Mouse (Mus musculus) erythroblast, embryonic 14.5 days (primary cell): Measurements from ENCODE around the gene Rhot2. TPM values are rescaled to one million over a fixed set of nuclear protein-coding genes. Genes with fewer than 3 reads are reported as not detected.
"Not testable (repeated sequence)": the region's sequence is repeated elsewhere in the genome, so short reads cannot be mapped to it uniquely, and the experiment has no call there.

Experiments used
- H3K27me3 ChIP-seq: 2 replicates; pipeline ENCODE4 v1.6.1; 2012; ENCODE audit warnings: inconsistent platforms; ENCODE audit not compliant: control insufficient read depth
- H3K36me3 ChIP-seq: 2 replicates; pipeline ENCODE4 v1.6.1; 2012; ENCODE audit warnings: mild to moderate bottlenecking, inconsistent platforms; ENCODE audit not compliant: control insufficient read depth
- H3K4me1 ChIP-seq: 2 replicates; pipeline ENCODE4 v1.6.1; 2012; ENCODE audit warnings: inconsistent platforms; ENCODE audit not compliant: control insufficient read depth
- H3K4me3 ChIP-seq: replicated peaks from 2 replicates; pipeline ENCODE3; 2012; ENCODE audit warnings: moderate library complexity, mild to moderate bottlenecking, inconsistent platforms
- H3K9me3 ChIP-seq: 2 replicates; pipeline ENCODE4 v1.6.1; 2012; ENCODE audit warnings: low read length, inconsistent platforms, mixed read lengths; ENCODE audit not compliant: control insufficient read depth
- GATA1 ChIP-seq: IDR thresholded peaks from 2 replicates; pipeline ENCODE4 v1.6.1; 2012; ENCODE audit warnings: low read length, inconsistent platforms, mixed read lengths
- TAL1 ChIP-seq: IDR thresholded peaks from 3 replicates; pipeline ENCODE4 v1.6.1; 2012; ENCODE audit warnings: low read length, inconsistent platforms, mixed read lengths
- polyA plus RNA-seq: library from polyadenylated mRNA; stranded (reverse); fragments of >175 nt; gene quantifications from 2 replicates; pipeline ENCODE4 v1.2.3, GENCODE M21; 2012

The Rhot2 gene
- polyA plus RNA-seq, 1 experiment: 19.8 TPM

DNA sequence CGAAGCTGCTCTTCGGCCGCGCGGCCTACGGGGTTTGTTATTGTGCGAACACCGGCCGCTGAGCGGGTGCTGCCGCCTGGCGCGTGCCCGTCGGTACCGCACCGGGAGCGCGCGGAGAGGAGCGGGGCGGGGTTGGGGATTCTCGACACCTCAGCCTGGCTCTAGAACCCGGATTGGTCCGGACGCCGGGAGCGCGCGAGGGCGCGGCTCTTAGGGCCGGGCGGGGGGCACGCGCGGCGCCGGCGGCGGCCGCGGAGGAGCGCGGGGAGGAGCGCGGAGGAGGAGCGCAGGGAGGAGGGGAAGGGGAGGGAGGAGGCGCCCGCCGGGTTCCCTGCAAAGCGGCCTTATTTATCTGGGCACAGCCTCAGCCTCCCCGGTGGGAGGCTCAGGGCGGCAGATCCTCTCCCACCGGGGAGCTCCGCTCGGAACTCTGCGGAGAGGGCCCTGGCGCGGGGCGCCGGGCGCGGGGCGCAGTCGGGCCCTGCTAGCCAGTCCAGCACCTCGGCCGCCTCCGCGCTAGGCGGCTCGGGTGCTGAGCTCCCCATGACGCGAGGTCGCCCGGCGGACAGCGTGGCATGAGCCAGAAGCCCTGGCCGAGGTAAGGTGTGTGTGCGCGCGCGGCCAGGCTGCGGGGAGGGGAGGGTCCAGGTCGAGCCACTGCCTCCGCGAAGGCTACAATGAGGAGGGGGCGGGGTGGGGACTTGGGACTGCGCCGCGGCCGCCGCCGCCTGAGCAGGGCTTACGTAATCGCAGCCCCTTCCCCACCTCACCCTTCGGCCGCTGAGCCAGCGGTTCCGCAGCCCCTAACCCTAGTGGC lies 35.7 kb downstream of the Rhot2 start, which contains the start of gene Fbxl16:
Gene Fbxl16 (plus strand): TSS at position 297 of the 817 bp plus-strand sequence.
- H3K9me3 ChIP-seq: peaks cover 4% of the 10 kb centered on the region; the same call in 1 of the 2 replicates
- peaks cover 11% of the 10 kb centered on the region for H3K4me1 ChIP-seq
- peak within 1 kb of the TSS; percentile 28 for H3K4me3 ChIP-seq
- no peaks in the 10 kb centered on the region for H3K36me3 ChIP-seq
- TF ChIP-seq GATA1 (no peak), TAL1 (no peak)
- H3K27me3 ChIP-seq: peaks cover 81% of the 10 kb centered on the region

DNA sequence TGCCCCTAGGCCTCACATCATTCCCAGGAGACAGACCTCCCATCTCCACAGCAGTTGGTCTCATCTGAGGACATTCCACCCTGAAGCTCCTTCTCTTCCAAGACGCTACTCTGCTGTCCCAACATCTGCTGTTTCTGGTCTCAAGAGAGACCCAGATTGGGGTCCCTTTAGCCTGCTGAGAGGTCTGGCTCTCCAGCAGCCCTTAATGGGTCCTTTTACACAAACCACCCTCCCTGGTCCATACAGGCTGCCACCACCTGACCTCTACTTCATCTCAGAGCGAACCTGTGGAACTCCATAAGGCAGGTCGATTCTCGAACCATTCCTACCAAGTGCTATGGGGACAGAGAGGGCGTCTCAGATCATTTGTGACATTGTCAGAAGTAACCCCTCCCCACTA lies 36.6 kb downstream of the Rhot2 start:
- no peak for TF ChIP-seq GATA1
- no peak for TF ChIP-seq TAL1
- Histone ChIP-seq H3K4me1 (peaks cover 11% of the 10 kb centered on the region), H3K27me3 (peaks cover 82% of the 10 kb centered on the region), H3K4me3 (no peak overlapping the region), H3K9me3 (peaks cover 4% of the 10 kb centered on the region; the same call in 1 of the 2 replicates), H3K36me3 (no peaks in the 10 kb centered on the region)

DNA sequence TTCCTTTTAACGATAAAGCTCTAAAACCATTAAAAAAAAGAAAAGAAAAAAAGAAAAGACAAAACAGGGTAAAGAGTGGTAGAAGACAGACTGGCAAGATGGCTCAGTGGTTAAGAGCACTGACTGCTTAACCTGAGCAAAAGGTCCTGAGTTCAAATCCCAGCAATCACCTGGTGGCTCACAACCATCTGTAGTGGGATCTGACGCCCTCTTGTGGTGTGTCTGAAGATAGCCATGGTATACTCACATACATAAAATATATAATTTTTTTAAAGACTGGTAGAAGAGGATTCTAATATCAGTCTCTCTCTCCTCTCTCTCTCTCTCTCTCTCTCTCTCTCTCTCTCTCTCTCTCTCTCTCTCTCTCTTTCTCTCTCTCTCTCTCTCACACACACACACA lies 37.2 kb downstream of the Rhot2 start:
- H3K27me3 ChIP-seq: peaks cover 81% of the 10 kb centered on the region

DNA sequence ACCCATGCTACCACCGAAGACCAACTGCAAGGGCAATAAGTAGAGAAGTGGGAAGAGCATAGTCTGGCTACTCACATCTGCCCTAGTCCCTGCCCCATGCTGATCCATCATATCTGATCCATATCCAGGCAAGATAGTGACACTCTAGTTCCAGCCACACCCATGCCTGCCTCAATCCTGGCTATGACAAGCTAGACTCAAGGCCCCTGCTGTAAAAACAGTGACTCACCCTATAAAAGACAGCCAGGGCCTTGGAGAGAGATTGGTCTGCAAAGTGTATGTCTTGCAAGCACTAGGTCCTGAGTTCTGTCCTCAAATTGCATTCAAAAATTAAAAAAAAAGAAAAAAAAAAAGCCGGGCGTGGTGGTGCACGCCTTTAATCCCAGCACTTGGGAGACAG lies 38.1 kb downstream of the Rhot2 start:
- no peak overlapping the region for H3K4me3 ChIP-seq
- TF ChIP-seq TAL1 (no peak), GATA1 (no peak)
- peaks cover 11% of the 10 kb centered on the region for H3K4me1 ChIP-seq
- H3K36me3 ChIP-seq: no peaks in the 10 kb centered on the region
- peaks cover 80% of the 10 kb centered on the region for H3K27me3 ChIP-seq
- H3K9me3 ChIP-seq: peaks cover 4% of the 10 kb centered on the region; the same call in 1 of the 2 replicates

More for the DNA sequence above, 37.2 kb downstream of the Rhot2 start:
- H3K4me3 ChIP-seq, H3K36me3 ChIP-seq, H3K9me3 ChIP-seq: not testable (repeated sequence)
- H3K4me1 ChIP-seq: peaks cover 11% of the 10 kb centered on the region

DNA sequence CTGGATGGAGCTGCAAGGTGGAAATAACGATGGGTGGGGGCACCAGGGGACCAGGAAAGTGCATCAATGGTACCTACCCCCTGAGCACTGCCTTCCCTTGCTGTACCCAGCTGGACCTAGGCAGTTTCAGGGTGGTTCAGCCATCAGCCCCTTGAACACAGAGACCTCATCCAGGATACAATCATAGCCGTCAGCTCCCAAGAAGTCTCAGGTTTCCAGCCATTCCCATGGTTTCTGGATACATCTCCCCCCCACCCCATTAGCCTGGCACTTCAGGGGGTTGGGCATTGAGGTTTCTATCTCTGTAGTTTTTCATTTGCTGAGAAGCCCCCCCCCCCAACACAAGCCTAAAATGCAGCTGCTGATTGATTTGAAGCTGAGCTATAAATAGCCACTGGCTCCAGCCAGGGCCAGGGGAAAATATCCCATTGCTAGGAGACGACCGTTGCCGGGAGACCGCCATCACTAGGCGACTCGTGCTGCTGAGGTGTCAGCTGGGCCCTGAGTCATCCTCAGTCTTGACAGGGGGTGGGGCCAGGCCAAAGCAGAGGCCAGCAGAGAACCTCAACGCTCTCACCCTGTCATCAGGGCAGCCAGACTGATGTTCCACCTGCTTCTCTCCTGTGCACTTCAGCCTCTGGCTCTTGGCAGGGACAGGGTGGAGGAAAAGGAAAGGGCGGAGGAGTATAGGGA lies 41.7 kb downstream of the Rhot2 start:
- no peaks in the 10 kb centered on the region for H3K9me3 ChIP-seq
- H3K4me1 ChIP-seq: no peaks in the 10 kb centered on the region; the same call in 1 of the 2 replicates
- H3K36me3 ChIP-seq: no peaks in the 10 kb centered on the region
- H3K4me3 ChIP-seq: no peak overlapping the region
- H3K27me3 ChIP-seq: peaks cover 49% of the 10 kb centered on the region
- TF ChIP-seq GATA1 (no peak), TAL1 (no peak)

DNA sequence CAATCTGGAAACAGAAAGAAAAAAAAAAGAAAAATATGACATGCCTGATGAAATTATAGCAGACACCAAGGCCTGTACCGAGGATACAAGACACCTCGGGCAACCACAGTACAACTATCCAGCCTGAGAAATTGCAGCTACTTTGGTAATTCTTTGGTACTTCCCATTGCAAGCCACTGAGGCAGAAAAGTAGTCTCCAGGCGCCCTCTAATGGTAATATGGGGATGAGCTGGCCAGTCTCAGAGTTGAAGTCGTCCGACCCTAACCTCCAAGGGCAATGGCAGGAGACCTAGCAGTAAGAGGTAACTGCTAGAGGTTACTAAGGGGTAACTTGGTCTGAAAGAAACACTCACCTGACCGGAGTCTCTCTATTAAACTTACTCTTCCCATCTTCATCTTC lies 43.6 kb downstream of the Rhot2 start:
- no peak overlapping the region for H3K4me3 ChIP-seq
- H3K9me3 ChIP-seq: no peaks in the 10 kb centered on the region
- H3K36me3 ChIP-seq: no peaks in the 10 kb centered on the region
- peaks cover 36% of the 10 kb centered on the region for H3K27me3 ChIP-seq
- TF ChIP-seq TAL1: no peak
- TF ChIP-seq GATA1: no peak
- H3K4me1 ChIP-seq: peaks cover 14% of the 10 kb centered on the region

DNA sequence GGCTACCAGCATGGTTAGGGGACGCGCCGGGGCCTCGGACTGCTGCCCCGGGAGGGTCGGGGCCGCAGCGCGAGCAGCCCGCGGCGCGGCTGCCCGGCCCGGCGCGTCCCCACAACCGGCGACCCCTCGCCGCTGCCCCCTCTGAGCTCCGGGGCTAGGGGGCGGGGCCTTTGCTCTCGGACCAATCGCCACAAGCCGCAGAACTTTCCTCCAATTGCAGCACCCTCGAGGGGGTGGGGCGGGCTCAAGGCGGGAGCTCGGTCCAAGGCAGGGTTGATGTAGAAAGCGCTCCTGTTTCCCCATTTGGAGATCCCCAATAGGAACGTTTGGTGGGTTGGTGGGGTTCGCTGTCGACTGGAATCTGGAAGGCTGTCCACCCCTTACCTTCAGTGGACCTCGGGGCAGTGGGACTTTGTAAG lies 47.7 kb downstream of the Rhot2 start, which contains the start of gene Metrn:
Gene Metrn (minus strand): TSS at position 186 of the 419 bp plus-strand sequence.
- Histone ChIP-seq H3K4me3 (peak within 1 kb of the TSS; percentile 82), H3K4me1 (peaks cover 52% of the 10 kb centered on the region), H3K9me3 (no peaks in the 10 kb centered on the region), H3K36me3 (peaks cover 7% of the 10 kb centered on the region), H3K27me3 (peaks cover 8% of the 10 kb centered on the region)
- TF ChIP-seq TAL1 (no peak), GATA1 (no peak)

DNA sequence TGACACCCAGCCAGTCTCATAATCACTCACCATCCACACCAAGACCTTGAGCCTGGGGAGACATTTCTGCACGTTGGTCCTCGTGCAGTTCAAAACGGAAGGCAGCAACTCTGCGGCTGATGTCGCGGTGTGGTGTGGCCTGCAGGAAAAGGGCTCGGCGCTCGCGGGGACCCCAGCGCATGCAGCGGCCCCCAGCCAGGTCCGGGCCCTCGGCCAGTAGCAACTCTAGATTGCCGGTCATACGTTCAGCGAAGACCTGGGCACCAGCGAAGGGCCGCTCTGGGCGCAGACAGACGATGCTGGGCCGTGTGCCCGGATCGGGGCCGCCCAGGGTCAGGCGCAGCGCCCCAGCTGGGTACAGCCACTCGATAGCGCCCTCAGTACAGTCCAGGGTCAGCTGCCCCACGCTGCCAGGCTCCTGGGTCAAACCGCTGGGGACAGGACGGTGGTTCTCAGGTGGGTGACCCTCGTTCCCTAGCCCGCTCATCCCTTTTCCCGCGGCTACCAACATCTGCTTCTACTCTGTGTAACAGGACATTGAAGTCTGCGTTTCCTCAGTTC lies 48.4 kb downstream of the Rhot2 start:
- Histone ChIP-seq H3K27me3 (peaks cover 2% of the 10 kb centered on the region), H3K4me1 (peaks cover 59% of the 10 kb centered on the region), H3K4me3 (peak overlapping the region; percentile 82), H3K36me3 (peaks cover 7% of the 10 kb centered on the region), H3K9me3 (no peaks in the 10 kb centered on the region)
- TF ChIP-seq TAL1 (no peak), GATA1 (no peak)

DNA sequence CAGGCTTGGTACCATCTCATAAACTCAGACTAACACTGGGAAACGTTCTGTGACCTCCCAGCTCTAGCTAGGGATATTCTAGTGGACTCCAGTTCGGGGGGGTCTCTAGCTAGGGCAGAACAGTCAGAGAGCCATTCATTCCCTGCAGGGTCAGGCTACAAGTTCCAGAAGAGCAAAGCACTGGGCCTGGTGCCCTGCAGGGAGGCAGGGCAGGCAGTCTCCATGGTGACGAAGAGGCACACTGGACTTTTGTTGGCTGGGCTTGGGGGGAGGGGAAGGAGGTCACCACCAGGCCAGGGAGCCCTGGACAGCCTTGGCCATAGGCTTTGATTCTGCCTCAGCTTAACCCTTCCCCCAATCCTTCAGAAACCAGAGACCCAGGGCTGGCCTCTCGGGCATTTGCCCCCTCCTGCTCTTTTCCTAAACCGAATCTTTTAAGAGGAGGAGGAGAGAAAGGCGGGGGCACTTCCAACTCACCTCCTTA lies 49.0 kb downstream of the Rhot2 start, which contains the start of gene AC134908.4:
Gene AC134908.4 (minus strand): TSS at position 51 of the 484 bp plus-strand sequence.
- Histone ChIP-seq H3K9me3 (no peaks in the 10 kb centered on the region), H3K4me3 (peak within 1 kb of the TSS; percentile 82), H3K4me1 (peaks cover 66% of the 10 kb centered on the region), H3K27me3 (no peaks in the 10 kb centered on the region; the same call in 1 of the 2 replicates), H3K36me3 (peaks cover 9% of the 10 kb centered on the region)
- TF ChIP-seq TAL1: no peak
- TF ChIP-seq GATA1: no peak
